Comparison of ENCODE assay signal across 29 mouse cellular contexts in the genomic region with DNA sequence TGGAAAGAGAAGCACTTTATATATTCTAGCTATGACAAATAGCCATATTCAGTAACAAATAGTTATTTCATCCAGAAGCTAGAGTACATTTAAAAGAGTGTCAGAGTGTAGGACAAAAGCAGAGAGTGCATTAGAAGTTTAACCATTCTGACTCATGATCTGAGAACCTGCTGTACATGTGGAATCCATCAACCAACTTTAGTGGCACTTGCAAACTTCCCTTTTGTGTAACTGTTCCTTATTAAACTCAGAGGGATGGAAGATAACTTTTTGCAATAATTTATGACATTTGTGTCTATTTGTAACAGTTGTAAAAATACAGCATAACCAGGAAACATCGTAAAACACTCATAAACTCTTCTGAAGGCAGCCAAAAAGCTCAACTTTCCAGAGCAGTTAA.
DNase-seq lines count a peak whose midpoint lies in the region; ATAC-seq lines count a peak whose summit lies in the region.
"Had no signal": no experiment of that assay in that cellular context is flagged by ENCODE, and none has a peak within 500 bp of the region (broad histone marks: within the 10 kb centered on the region; RNA-seq: fewer than 3 reads in every experiment).

No protein-coding gene starts in this region.

- no peaks in the 10 kb centered on the region for H3K36me3 ChIP-seq in embryonic facial prominence, embryonic 11.5 days (replicated peaks; ENCODE audit: control insufficient read depth, insufficient read depth, low read depth, low read length)
- H3K36me3 ChIP-seq in embryonic facial prominence, embryonic 10.5 days (replicated peaks) = no peaks in the 10 kb centered on the region
- H3K36me3 ChIP-seq in limb, embryonic 11.5 days (ENCODE audit: control insufficient read depth, insufficient read depth, low read length) = no peaks in the 10 kb centered on the region
- no peaks in the 10 kb centered on the region for H3K36me3 ChIP-seq in limb, embryonic 10.5 days
- H3K36me3 ChIP-seq: embryonic facial prominence, embryonic 13.5 days; forebrain, embryonic 12.5 days; forebrain, embryonic 15.5 days; heart, embryonic 10.5 days; heart, embryonic 13.5 days; hindbrain, embryonic 10.5 days; hindbrain, embryonic 13.5 days had no signal

- no peak overlapping the region for H3K27ac ChIP-seq in embryonic facial prominence, embryonic 11.5 days (replicated peaks; ENCODE audit: low read depth, low read length)
- no peak overlapping the region for H3K27ac ChIP-seq in embryonic facial prominence, embryonic 10.5 days (replicated peaks)
- H3K27ac ChIP-seq in limb, embryonic 11.5 days (replicated peaks; ENCODE audit: low read depth, low read length) = no peak overlapping the region
- no peak overlapping the region for H3K27ac ChIP-seq in limb, embryonic 10.5 days
- H3K27ac ChIP-seq: embryonic facial prominence, embryonic 13.5 days; forebrain, embryonic 12.5 days; forebrain, embryonic 15.5 days; heart, adult 2 months; heart, embryonic 10.5 days; heart, embryonic 13.5 days; hindbrain, embryonic 10.5 days; hindbrain, embryonic 13.5 days had no signal

- no peak overlapping the region for H3K4me2 ChIP-seq in embryonic facial prominence, embryonic 11.5 days (ENCODE audit: low read depth, low read length)
- H3K4me2 ChIP-seq in limb, embryonic 11.5 days (ENCODE audit: low read depth, severe bottlenecking) = no peak overlapping the region
- H3K4me2 ChIP-seq: embryonic facial prominence, embryonic 13.5 days; forebrain, embryonic 12.5 days; forebrain, embryonic 15.5 days; heart, embryonic 13.5 days; hindbrain, embryonic 13.5 days had no signal

- peak; percentile 55 for DNase-seq in embryonic facial prominence, embryonic 11.5 days (ENCODE audit: low spot score)
- no peak for DNase-seq in embryonic facial prominence, embryonic 10.5 days (ENCODE audit: low spot score)
- DNase-seq in limb, embryonic 11.5 days (ENCODE audit: low spot score) = no peak
- no peak for DNase-seq in limb, embryonic 10.5 days (ENCODE audit: low spot score)
- peak; percentile 50 for DNase-seq in hindlimb bud, embryonic 11.5 days (ENCODE audit: extremely low spot score, low read depth, low spot score)
- peak; percentile 12 for DNase-seq in mesoderm, embryonic 11.5 days (ENCODE audit: low read depth, low spot score)
- no peak for DNase-seq in left cerebral cortex, postnatal 36 days (ENCODE audit: low spot score in 2 of 2)
- DNase-seq in heart, postnatal 25 days (ENCODE audit: low spot score) = no peak
- DNase-seq: adrenal gland, adult 2 months; adrenal gland, postnatal 14 days; cerebellum, adult 11 months; cerebellum, adult 2 months; cerebellum, adult 9-11 months; cerebellum, postnatal 25 days; gastrocnemius, postnatal 10 days; gastrocnemius, postnatal 36 days; heart, adult 2 months; heart, postnatal 36 days had no signal

- no peak overlapping the region for H3K4me3 ChIP-seq in embryonic facial prominence, embryonic 11.5 days (ENCODE audit: low read depth, low read length)
- H3K4me3 ChIP-seq in embryonic facial prominence, embryonic 10.5 days = no peak overlapping the region
- no peak overlapping the region for H3K4me3 ChIP-seq in limb, embryonic 11.5 days (ENCODE audit: low read depth, low read length)
- H3K4me3 ChIP-seq in limb, embryonic 10.5 days = no peak overlapping the region
- H3K4me3 ChIP-seq: embryonic facial prominence, embryonic 13.5 days; erythroblast, embryonic 14.5 days; forebrain, embryonic 12.5 days; forebrain, embryonic 15.5 days; heart, adult 2 months; heart, embryonic 10.5 days; heart, embryonic 13.5 days; hindbrain, embryonic 10.5 days; hindbrain, embryonic 13.5 days had no signal

- ATAC-seq in embryonic facial prominence, embryonic 11.5 days (replicated peaks; ENCODE audit: insufficient number of reproducible peaks, low FRiP score, low TSS enrichment, low read depth) = no peak
- ATAC-seq in limb, embryonic 11.5 days (ENCODE audit: insufficient number of reproducible peaks, low FRiP score, low TSS enrichment, low read depth) = peak; percentile 52; the same call in 1 of the 2 replicates
- ATAC-seq: CD4-positive, CD25-positive, alpha-beta regulatory T cell, adult 4 months; forebrain, embryonic 15.5 days; hindbrain, embryonic 16.5 days; inflammation-experienced regulatory T-cells, adult 6 months had no signal

- intact Hi-C loops in left cerebral cortex, postnatal 36 days (cut with DNase I) = no loop called here
- intact Hi-C loops in heart, postnatal 25 days (cut with DNase I) = no loop called here

- WGBS in embryonic facial prominence, embryonic 11.5 days = 52% methylated on average over 1 of the region's 1 CpGs
- WGBS in embryonic facial prominence, embryonic 10.5 days = 67% methylated on average over 1 of the region's 1 CpGs
- 12% methylated on average over 1 of the region's 1 CpGs for WGBS in limb, embryonic 11.5 days
- 45% methylated on average over 1 of the region's 1 CpGs for WGBS in limb, embryonic 10.5 days

- no peaks in the 10 kb centered on the region for H3K27me3 ChIP-seq in embryonic facial prominence, embryonic 11.5 days (ENCODE audit: control insufficient read depth, insufficient read depth, low read length)
- no peaks in the 10 kb centered on the region for H3K27me3 ChIP-seq in embryonic facial prominence, embryonic 10.5 days (replicated peaks; ENCODE audit: low read depth, poor library complexity, severe bottlenecking)
- H3K27me3 ChIP-seq in limb, embryonic 11.5 days (ENCODE audit: control insufficient read depth, insufficient read depth, low read length) = no peaks in the 10 kb centered on the region
- no peaks in the 10 kb centered on the region for H3K27me3 ChIP-seq in limb, embryonic 10.5 days (ENCODE audit: low read depth, poor library complexity, severe bottlenecking)
- H3K27me3 ChIP-seq: forebrain, embryonic 12.5 days; forebrain, embryonic 15.5 days; heart, embryonic 13.5 days; hindbrain, embryonic 13.5 days had no signal

- H3K4me1 ChIP-seq in embryonic facial prominence, embryonic 11.5 days (ENCODE audit: control insufficient read depth, insufficient read depth, low read length) = no peaks in the 10 kb centered on the region
- H3K4me1 ChIP-seq in embryonic facial prominence, embryonic 10.5 days = no peaks in the 10 kb centered on the region
- H3K4me1 ChIP-seq in limb, embryonic 11.5 days (ENCODE audit: control insufficient read depth, insufficient read depth, low read length) = peaks cover 2% of the 10 kb centered on the region; the same call in 1 of the 2 replicates
- H3K4me1 ChIP-seq in limb, embryonic 10.5 days = peaks cover 40% of the 10 kb centered on the region
- H3K4me1 ChIP-seq: forebrain, embryonic 12.5 days; forebrain, embryonic 15.5 days; heart, embryonic 10.5 days; heart, embryonic 13.5 days; hindbrain, embryonic 10.5 days; hindbrain, embryonic 13.5 days had no signal

- no peaks in the 10 kb centered on the region for H3K9me3 ChIP-seq in embryonic facial prominence, embryonic 11.5 days (replicated peaks; ENCODE audit: control insufficient read depth, low read length)
- no peaks in the 10 kb centered on the region for H3K9me3 ChIP-seq in embryonic facial prominence, embryonic 10.5 days
- no peaks in the 10 kb centered on the region for H3K9me3 ChIP-seq in limb, embryonic 11.5 days (ENCODE audit: control insufficient read depth, low read length)
- no peaks in the 10 kb centered on the region for H3K9me3 ChIP-seq in limb, embryonic 10.5 days (replicated peaks)
- H3K9me3 ChIP-seq: embryonic facial prominence, embryonic 13.5 days; forebrain, embryonic 12.5 days; forebrain, embryonic 15.5 days; heart, embryonic 10.5 days; heart, embryonic 13.5 days; hindbrain, embryonic 10.5 days; hindbrain, embryonic 13.5 days had no signal

- no peak overlapping the region for H3K9ac ChIP-seq in embryonic facial prominence, embryonic 11.5 days (replicated peaks; ENCODE audit: low read length)
- no peak overlapping the region for H3K9ac ChIP-seq in limb, embryonic 11.5 days (ENCODE audit: low read length)
- H3K9ac ChIP-seq: embryonic facial prominence, embryonic 13.5 days; forebrain, embryonic 12.5 days; forebrain, embryonic 15.5 days; heart, embryonic 13.5 days; hindbrain, embryonic 13.5 days had no signal

Comparison
In these comparisons a context has a peak if more than half of its experiments do, and no peak if none do; other contexts are left out.
1. DNase-seq: peak in embryonic facial prominence, embryonic 11.5 days (single experiment), hindlimb bud, embryonic 11.5 days (single experiment) and mesoderm, embryonic 11.5 days (single experiment); none in embryonic facial prominence, embryonic 10.5 days (single experiment), limb, embryonic 11.5 days (single experiment), limb, embryonic 10.5 days (single experiment), left cerebral cortex, postnatal 36 days (0 of 2) and heart, postnatal 25 days (single experiment).